Mouse (Mus musculus) Muller cell, postnatal 12 days (primary cell): ENCODE measurements around the gene Eml1.

Source experiments
- DNase-seq: peaks from one replicate; pipeline ENCODE4 v3.0.0-alpha.2; 2015; ENCODE audit errors: inconsistent ontology term

Gene Eml1

GRCm38 (mm10) chr12:108547251-108547875 lies 176.6 kb downstream of the Eml1 start:
- DNase-seq, result no peak

DNA sequence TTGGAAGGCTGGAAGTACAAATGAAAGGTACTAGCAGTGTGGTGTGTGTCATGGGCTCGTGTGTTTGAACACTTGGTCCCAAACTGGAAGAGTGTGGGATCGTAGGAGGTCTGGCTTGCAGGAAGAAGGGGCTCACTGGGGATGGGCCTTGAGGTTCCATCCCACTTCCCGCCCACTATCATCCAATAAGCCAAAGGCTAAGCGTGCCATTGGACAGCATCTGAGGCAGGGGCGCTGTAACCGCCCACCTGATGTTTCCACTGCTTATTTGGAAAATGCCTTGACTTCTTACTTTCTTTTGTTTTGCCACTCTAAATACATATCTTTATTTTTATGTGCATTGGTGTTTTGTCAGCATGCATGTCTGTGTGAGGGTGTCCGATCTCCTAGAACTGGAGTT lies 181.0 kb downstream of the Eml1 start:
- no peak for DNase-seq

GRCm38 (mm10) chr12:108553079-108553478 lies 182.3 kb downstream of the Eml1 start:
- DNase-seq, result no peak

GRCm38 (mm10) chr12:108554120-108554841 lies 183.5 kb downstream of the Eml1 start, which contains the start of gene Evl:
Evl (plus strand) TSS chr12:108554720.
- peak; percentile 96 for DNase-seq

GRCm38 (mm10) chr12:108554861-108555556 lies 184.3 kb downstream of the Eml1 start:
- DNase-seq, result peak; percentile 45

DNA sequence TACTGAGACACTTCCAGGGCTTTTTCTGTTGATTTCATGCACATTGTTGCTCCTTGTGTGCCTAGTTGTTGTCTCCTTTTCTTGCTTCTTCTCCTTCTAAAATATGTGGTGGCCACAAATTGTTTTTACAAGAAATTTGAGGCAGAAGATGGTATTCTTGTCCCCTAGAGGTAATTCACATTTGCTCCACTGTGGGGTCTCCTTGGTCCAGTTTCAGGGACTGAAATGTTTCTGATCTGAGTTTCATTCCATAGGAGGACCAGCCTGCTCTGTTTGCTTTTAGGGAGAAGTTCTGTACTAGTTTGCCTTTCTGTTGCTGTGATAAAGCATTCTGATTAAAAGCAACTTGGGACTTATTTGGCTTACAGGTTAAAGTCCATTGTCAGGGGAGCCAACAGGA lies 187.4 kb downstream of the Eml1 start:
- DNase-seq, result no peak

DNA sequence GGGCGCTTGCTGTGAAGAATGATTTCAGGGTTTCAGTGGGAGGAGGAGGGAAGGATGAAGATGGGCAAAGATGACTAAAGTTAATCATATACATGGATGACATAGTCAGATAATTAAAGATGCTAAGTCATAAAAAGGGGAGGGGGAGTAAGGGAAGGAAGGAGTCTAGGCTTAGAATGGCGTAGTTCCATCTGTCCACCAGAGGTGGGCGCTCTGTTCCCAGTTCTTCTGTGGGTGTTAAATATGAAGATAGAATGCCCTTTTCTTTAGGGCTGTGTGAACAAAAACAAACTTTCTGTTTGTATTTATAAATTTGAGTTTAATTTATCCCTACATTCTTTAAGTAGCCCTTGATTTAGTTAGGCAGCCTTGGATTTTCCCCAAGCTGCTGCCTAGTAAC lies 192.5 kb downstream of the Eml1 start:
- no peak for DNase-seq

DNA sequence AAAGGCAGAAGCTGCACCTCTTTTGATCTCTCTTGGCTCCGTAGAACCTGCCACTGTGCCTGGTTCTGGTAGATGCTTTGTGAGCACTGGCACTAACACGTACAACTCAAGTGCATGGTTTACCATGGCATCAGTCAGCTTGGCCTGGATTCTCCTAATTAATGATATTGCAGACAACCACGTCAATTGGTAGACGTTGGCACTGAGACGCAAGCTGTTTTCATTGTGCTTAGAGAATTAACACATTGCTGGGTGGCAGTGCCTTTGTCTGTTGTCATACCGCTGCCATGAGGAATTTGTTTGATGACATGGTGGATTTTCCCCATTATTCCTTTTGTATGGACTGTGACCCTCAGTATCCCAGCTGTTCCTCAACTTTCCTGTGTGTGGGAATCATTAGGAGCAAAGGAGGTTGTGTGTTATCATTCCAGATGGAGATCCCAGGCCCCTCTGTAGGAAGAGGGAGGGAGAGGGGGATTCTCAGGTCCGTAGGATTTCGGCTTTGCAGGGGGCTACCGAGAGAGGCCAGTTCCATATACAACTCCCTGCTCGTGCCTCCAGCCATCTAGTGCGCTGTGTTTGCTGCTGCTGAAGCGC lies 194.3 kb downstream of the Eml1 start:
- peak; percentile 88 for DNase-seq

DNA sequence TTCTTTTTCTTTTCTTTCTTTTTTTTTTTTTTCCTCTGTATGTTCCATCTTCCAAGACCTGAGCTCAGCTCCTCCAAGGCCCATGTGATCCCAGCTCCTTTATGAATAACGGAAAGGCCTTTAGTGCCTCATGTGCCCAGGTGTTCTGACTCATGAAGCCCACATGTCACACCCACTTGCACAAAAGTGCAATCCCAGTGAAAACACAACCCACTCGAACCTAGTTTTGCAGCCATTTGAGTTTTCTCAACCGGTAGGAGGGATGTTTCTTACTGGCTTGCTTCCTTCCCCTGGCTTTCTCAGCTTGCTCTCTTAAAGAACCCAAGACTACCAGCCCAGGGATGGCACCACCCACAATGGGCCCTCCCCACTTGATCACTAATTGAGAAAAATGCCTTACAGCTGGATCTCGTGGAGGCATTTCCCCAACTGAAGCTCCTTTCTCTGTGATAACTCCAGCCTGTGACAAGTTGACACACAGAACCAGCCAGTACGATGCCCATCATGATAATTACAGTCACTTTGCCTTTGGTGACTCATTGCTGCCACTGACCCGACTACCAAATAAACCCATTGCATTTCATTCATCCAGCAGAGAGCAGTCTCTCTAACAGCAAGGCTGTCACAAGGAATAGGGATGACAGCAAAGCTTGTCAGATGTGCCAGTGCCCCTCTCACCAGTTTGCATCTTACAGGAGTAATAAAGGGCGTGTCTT lies 208.6 kb downstream of the Eml1 start:
- peak; percentile 52 for DNase-seq

- no peak for DNase-seq
Measured at GRCm38 (mm10) chr12:108583775-108584174, 213.0 kb downstream of the Eml1 start.
